Mouse (Mus musculus) gastrocnemius, postnatal 4 days (tissue): ENCODE measurements around the gene Dlgap5. TPM values are rescaled to one million over a fixed set of nuclear protein-coding genes. Genes with fewer than 3 reads are reported as not detected.

ENCODE experiments used
- DNase-seq, 2 experiments: peaks; one replicate each; pipeline ENCODE4 v3.0.0; 2021 to 2022; ENCODE audit warnings: low spot score in 2 of 2, mixed read lengths in 2 of 2
- total RNA-seq, 2 experiments: library from RNA; stranded (reverse); gene quantifications; 2 replicates each; pipeline ENCODE4 v1.2.3; 2021

Gene Dlgap5
- total RNA-seq, 2 experiments from 2014 or later, result 15.3 to 15.4 TPM

DNA sequence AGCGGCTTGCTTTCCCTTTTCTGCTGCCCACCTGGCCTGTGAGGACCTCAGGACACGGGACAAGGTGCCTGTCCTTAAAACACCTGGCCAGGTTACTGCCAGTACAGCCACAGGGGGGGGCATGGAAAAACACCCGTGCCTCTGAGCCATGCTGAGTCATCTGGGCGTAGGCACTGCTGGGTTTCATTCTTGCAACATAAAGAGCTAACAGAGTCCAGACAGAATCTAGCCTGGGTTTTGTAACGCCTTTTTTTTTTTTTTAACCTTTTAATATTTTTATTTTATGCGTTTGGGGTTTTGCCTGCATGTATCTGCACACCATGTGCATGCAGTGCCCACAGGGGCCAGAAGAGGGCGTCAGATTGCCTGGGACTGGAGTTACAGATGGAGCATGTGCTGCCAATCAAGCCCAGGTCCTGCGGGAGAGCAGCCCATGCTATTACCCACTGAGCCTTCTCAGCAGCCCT is 64.1 kb downstream of the Dlgap5 start:
- no peak for DNase-seq

DNA sequence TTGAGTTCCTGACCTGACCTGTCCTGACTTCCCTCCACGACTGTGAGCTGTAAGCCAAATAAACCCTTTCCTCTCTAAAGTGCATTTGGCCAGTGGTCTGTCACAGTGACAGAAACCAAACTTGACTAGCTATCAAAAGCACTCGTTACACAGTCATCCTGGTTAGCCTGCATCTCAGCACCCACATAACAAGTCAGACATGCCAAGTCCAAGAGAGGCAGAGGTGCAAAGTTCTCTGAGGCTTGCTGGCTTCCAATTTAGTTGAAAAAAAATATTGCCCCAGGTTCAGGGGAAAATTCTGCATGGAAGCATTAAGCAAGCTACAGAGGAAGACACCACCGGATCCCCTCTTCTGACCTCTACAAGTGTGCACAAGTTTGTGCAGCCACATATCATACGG is 65.0 kb downstream of the Dlgap5 start:
- DNase-seq, result no peak

GRCm38 (mm10) chr14:47352272-47352671 is 65.9 kb downstream of the Dlgap5 start:
- no peak for DNase-seq

DNA sequence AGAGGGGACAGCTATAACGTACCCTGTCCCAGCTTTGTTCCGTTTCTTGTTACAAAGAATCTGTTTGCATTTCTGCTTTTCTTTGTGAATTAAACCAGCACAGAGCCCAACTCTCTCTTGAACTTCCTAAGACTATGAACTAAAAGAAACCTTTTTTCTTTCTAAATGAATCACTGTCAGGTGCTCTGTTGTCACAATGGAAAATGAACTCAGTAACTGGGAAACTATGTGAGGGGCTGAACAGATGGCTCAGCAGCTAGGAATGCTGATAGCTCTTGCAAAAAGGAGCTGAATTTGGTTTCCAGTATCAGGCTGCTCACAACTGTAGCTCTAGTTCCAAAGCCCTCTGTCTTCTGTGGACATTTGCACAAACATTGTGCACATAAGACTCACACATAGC is 67.2 kb downstream of the Dlgap5 start:
- DNase-seq, result no peak

DNA sequence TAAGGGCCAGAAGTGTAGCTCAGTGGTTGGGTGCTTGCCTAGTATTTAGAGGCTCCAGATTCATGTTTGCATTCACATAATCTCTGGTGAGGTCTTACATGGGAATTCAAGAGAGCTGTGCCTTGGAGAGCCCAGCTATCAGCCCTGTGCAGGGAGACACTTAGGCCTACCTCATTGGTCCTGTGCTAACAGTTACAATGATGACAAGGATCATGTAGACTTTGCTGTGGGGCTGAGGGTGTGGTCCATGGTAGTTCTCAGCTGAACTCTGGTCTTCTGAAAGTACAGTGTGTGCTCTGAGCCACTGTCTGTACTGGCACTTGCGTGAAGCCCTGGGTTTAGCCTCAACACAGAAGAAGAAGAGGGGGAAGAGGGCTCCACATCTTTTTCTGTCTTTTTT is 71.5 kb downstream of the Dlgap5 start:
- DNase-seq, result no peak

- no peak for DNase-seq
Observed at GRCm38 (mm10) chr14:47341811-47342291, 76.4 kb downstream of the Dlgap5 start.

DNA sequence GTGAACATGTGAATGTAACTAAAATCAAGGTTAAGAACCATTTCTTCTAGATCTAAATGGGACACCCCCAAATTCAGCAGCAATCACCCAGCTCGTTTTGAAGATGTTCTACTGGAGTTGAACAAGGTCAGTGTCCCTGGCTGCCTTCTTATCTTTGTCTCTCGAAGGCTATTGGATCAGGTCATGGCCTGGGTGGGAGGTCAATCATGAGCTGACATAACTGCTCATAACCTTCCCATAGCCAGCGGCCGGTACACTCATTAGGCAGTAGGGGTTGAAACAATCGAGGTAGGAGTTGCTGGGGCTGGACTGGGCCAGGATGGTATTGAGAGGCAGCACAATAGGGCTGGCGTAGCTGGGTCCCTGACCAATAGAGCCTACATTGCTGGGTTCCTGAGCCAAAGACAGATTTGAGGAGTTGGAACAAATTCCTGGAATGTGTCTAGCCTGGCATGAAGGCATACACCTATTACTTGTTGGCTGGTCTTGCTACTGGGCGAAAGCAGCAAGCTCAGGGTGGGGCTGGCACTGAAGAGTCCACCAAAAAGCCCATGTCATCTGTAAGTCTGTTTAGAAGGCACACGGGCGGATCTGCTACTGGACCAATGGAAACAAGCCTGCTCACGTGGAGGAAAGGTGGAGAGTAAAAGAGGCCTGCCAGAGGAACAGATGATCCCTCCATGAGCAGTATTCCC is 77.8 kb downstream of the Dlgap5 start:
- DNase-seq, result no peak

Other genes starting within 250 kb of the Dlgap5 start
- 1 to 10 TPM; 2.5 to 2.7 TPM for gene Gch1, start 229.0 kb downstream of the Dlgap5 start, total RNA-seq
- 1 to 10 TPM; 9.4 to 9.6 TPM for gene Wdhd1, start 141.6 kb downstream of the Dlgap5 start, total RNA-seq
- gene Socs4, start 141.5 kb downstream of the Dlgap5 start, total RNA-seq, result 10 to 100 TPM; 12.3 to 13.7 TPM
- gene Mapk1ip1l, start 120.1 kb downstream of the Dlgap5 start, total RNA-seq, result 10 to 100 TPM; 79.1 to 79.2 TPM
- 1 to 10 TPM; 6.2 to 6.9 TPM for gene Lgals3, start 50.7 kb downstream of the Dlgap5 start, total RNA-seq
- gene Fbxo34, start 32.0 kb upstream of the Dlgap5 start, total RNA-seq, result 10 to 100 TPM; 19.6 to 20.5 TPM
- gene Atg14, start 152.2 kb upstream of the Dlgap5 start, total RNA-seq, result 10 to 100 TPM in 1 of 2 experiments, 1 to 10 TPM in 1; 8.9 to 11.0 TPM
- 100 to 1,000 TPM; 167 to 171 TPM for gene Ktn1, start 230.0 kb upstream of the Dlgap5 start, total RNA-seq